Mouse (Mus musculus) granulocyte monocyte progenitor cell, adult 5-6 weeks (primary cell): ENCODE data around the gene Elmod1. TPM values are rescaled to one million over a fixed set of nuclear protein-coding genes. Genes with fewer than 3 reads are reported as not detected.
"Not testable (repeated sequence)": the region's sequence is repeated elsewhere in the genome, so short reads cannot be mapped to it uniquely, and the experiment has no call there.

ENCODE experiments used
- ATAC-seq: replicated peaks from 2 replicates; pipeline ENCODE4 v1.8.0; 2016; ENCODE audit warnings: mild to moderate bottlenecking, moderate TSS enrichment, inconsistent platforms; ENCODE audit not compliant: poor library complexity, severe bottlenecking
- total RNA-seq, 2 experiments: library from RNA; stranded (forward) in 1 of 2; stranded (reverse) in 1 of 2; fragments of 200-712, 200-1000 nt in 1 of 2; fragments of >200 nt in 1 of 2; fragmentation: Nextera tagmentation in 1 of 2; gene quantifications; 2 replicates each; pipeline ENCODE4 v1.2.3; 2014 to 2017

Gene Elmod1
- not detected in 2 replicates for total RNA-seq (2014; fragmentation: Nextera tagmentation)
- not detected in 2 replicates for total RNA-seq (2017)

- no peak for ATAC-seq
These were observed at the start of gene Elmod1 for GRCm38 (mm10) chr9:53975122-53975518. Gene Elmod1 (minus strand): TSS chr9:53975301.

- ATAC-seq, result no peak; the same call in 1 of the 2 replicates
These were observed 47.7 kb upstream of the Elmod1 start for GRCm38 (mm10) chr9:54022795-54023194.

GRCm38 (mm10) chr9:53994528-53994927 is 19.4 kb upstream of the Elmod1 start:
- no peak for ATAC-seq

- ATAC-seq, result not testable (repeated sequence)
These were observed 17.5 kb upstream of the Elmod1 start for GRCm38 (mm10) chr9:53992567-53992966.

- ATAC-seq, result peak; percentile 70
These were observed 15.8 kb upstream of the Elmod1 start for GRCm38 (mm10) chr9:53990921-53991320.

GRCm38 (mm10) chr9:53986972-53987371 is 11.9 kb upstream of the Elmod1 start:
- ATAC-seq, result no peak

GRCm38 (mm10) chr9:53984868-53985267 is 9.8 kb upstream of the Elmod1 start:
- ATAC-seq, result peak; percentile 42; the same call in 1 of the 2 replicates

GRCm38 (mm10) chr9:53974328-53975121 is 576 bp downstream of the Elmod1 start:
- 0 out of 2 replicates have a peak, but pooled peaks have one; percentile 12 for ATAC-seq

- ATAC-seq, result no peak
These were observed 1.2 kb downstream of the Elmod1 start for GRCm38 (mm10) chr9:53973929-53974327.

GRCm38 (mm10) chr9:53973241-53973640 is 1.9 kb downstream of the Elmod1 start:
- no peak for ATAC-seq

- no peak for ATAC-seq
These were observed 2.7 kb downstream of the Elmod1 start for GRCm38 (mm10) chr9:53972358-53972757.

- no peak for ATAC-seq
These were observed 7.3 kb downstream of the Elmod1 start for GRCm38 (mm10) chr9:53967610-53968368.

GRCm38 (mm10) chr9:53957021-53957420 is 18.1 kb downstream of the Elmod1 start:
- no peak for ATAC-seq

GRCm38 (mm10) chr9:53954853-53955252 is 20.2 kb downstream of the Elmod1 start:
- ATAC-seq, result no peak

- ATAC-seq, result no peak
These were observed 27.6 kb downstream of the Elmod1 start for GRCm38 (mm10) chr9:53947463-53947862.

GRCm38 (mm10) chr9:53938555-53938954 is 36.5 kb downstream of the Elmod1 start:
- ATAC-seq, result no peak

- no peak for ATAC-seq
These were observed 40.9 kb downstream of the Elmod1 start for GRCm38 (mm10) chr9:53934179-53934578.

- no peak for ATAC-seq
These were observed 41.7 kb downstream of the Elmod1 start for GRCm38 (mm10) chr9:53933375-53933774.

- ATAC-seq, result no peak
These were observed 44.2 kb downstream of the Elmod1 start for GRCm38 (mm10) chr9:53930906-53931305.

- no peak for ATAC-seq
These were observed 54.0 kb downstream of the Elmod1 start for GRCm38 (mm10) chr9:53921061-53921460.
